Mouse (Mus musculus) midbrain, postnatal 0 days (tissue): ENCODE results near the gene Galnt18. TPM values are rescaled to one million over a fixed set of nuclear protein-coding genes. Genes with fewer than 3 reads are reported as not detected.

Source experiments
- ATAC-seq: fragments of 200-750 bp; cut with Nextera tagmentation; 2 replicates; pipeline ENCODE4 v1.8.0; 2017; ENCODE audit warnings: moderate number of reproducible peaks, mild to moderate bottlenecking, moderate TSS enrichment, moderate library complexity; ENCODE audit not compliant: low FRiP score
- DNase-seq: peaks from one replicate; pipeline ENCODE4 v3.0.0-alpha.2; 2015; ENCODE audit warnings: low spot score
- H3K27ac ChIP-seq: fragments of 300-500 bp; sonication (generic); 2 replicates; pipeline ENCODE4 v1.5.1; 2014; ENCODE audit warnings: low read depth, mild to moderate bottlenecking, low read length, mixed read lengths
- H3K27me3 ChIP-seq: fragments of 300-500 bp; sonication (generic); 2 replicates; pipeline ENCODE4 v1.6.1; 2014; ENCODE audit warnings: low read length, control low read depth, mixed read lengths; ENCODE audit not compliant: insufficient read depth
- H3K36me3 ChIP-seq: fragments of 300-500 bp; sonication (generic); 2 replicates; pipeline ENCODE4 v1.6.1; 2014; ENCODE audit warnings: low read length, control low read depth, mixed read lengths; ENCODE audit not compliant: insufficient read depth
- H3K4me1 ChIP-seq: fragments of 300-500 bp; sonication (generic); 2 replicates; pipeline ENCODE4 v1.6.1; 2014; ENCODE audit warnings: mild to moderate bottlenecking, control low read depth, antibody characterized with exemption, low read length, mixed read lengths; ENCODE audit not compliant: insufficient read depth
- H3K4me2 ChIP-seq: fragments of 300-500 bp; sonication (generic); 2 replicates; pipeline ENCODE4 v1.6.1; 2014; ENCODE audit warnings: low read depth, mild to moderate bottlenecking, low read length, mixed read lengths; ENCODE audit not compliant: poor library complexity, severe bottlenecking
- H3K4me3 ChIP-seq: fragments of 300-500 bp; sonication (generic); 2 replicates; pipeline ENCODE4 v1.5.1; 2014; ENCODE audit warnings: low read depth, mild to moderate bottlenecking, low read length, moderate library complexity
- H3K9ac ChIP-seq: fragments of 300-500 bp; sonication (generic); replicated peaks from 2 replicates; pipeline ENCODE4 v1.6.1; 2014; ENCODE audit warnings: mild to moderate bottlenecking, low read length, moderate library complexity, mixed read lengths; ENCODE audit not compliant: poor library complexity, severe bottlenecking
- H3K9me3 ChIP-seq: fragments of 300-500 bp; sonication (generic); 2 replicates; pipeline ENCODE4 v1.6.1; 2016; ENCODE audit warnings: low read length, control low read depth
- CTCF ChIP-seq: IDR thresholded peaks from 2 replicates; pipeline ENCODE4 v1.5.1; 2016; ENCODE audit warnings: antibody characterized with exemption, mild to moderate bottlenecking
- WGBS: fragments of 180-500 bp; shearing (Covaris S2); extraction: QIAGEN DNeasy Blood & Tissue Kit; methylation state at CpG from one replicate; pipeline ENCODE4 v1.1.7; 2014; 5-methylcytosine and 5-hydroxymethylcytosine counted together
- polyA plus RNA-seq: library from polyadenylated mRNA; unstranded; fragments of >200 nt; fragmentation: Nextera tagmentation; extraction: Ambion mirVana; gene quantifications from 2 replicates; pipeline ENCODE4 v1.2.1, GENCODE M21; 2015
- total RNA-seq: library from RNA; depleted of rRNA; stranded (reverse); fragments of >200 nt; gene quantifications from 2 replicates; pipeline ENCODE4 v1.2.3, GENCODE M21; 2014

Gene Galnt18
- total and polyA plus RNA-seq, 2 experiments from 2014 or later: 18.9 to 25.0 TPM

DNA sequence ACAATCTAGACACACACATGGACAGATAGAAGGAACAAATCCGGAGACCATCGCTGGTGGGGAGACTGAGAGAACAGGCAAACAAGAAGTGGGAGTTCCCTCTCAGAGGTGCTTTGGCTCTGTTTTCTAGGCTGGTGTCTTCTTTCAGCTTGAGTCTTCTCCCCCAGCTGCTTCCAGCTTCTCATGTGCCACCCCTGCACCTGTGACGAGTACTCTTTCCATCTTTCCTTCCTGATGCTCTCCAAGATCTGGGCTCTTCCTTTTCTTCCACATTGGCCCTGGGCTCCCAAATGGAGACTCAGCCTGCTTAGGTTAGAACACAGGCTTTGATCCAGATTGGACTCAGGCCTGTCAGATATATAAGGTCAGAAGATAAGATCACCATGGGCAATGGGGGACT, 12.4 kb upstream of the Galnt18 start:
- Histone ChIP-seq H3K4me1 (0 out of 2 replicates have a peak, but pooled peaks cover 3% of the 10 kb centered on the region), H3K4me2 (no peak overlapping the region), H3K27ac (no peak overlapping the region), H3K9ac (no peak overlapping the region), H3K27me3 (no peaks in the 10 kb centered on the region), H3K9me3 (no peaks in the 10 kb centered on the region), H3K4me3 (no peak overlapping the region), H3K36me3 (no peaks in the 10 kb centered on the region)
- no peak for TF ChIP-seq CTCF
- no peak for DNase-seq
- no peak for ATAC-seq
- WGBS: 86% methylated on average over 3 of the region's 3 CpGs

DNA sequence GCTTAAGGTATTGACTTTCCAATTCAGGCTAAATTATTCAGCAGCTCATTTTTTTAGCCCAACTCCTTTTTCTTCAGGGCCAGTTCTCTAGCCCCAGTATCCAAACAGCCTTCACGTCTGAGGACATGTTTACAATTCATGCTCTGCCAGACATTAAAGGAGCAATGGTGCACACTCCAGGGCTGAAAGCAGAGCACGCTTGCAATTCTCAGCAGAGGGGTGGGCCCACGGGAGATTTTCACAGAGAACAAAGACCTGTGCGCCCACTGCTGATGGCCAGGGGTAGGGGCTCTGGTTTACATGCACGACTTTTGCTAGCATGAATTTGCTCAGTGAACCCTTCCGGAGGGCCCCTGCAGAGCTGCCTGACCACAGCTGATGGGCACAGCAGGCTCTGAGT, 11.6 kb upstream of the Galnt18 start:
- Histone ChIP-seq H3K4me3 (no peak overlapping the region), H3K9me3 (no peaks in the 10 kb centered on the region), H3K27me3 (no peaks in the 10 kb centered on the region), H3K9ac (no peak overlapping the region), H3K4me1 (0 out of 2 replicates have a peak, but pooled peaks cover 3% of the 10 kb centered on the region), H3K36me3 (no peaks in the 10 kb centered on the region), H3K4me2 (no peak overlapping the region), H3K27ac (no peak overlapping the region)
- DNase-seq (no peak), ATAC-seq (no peak)
- WGBS: 29% methylated on average over 6 of the region's 6 CpGs
- TF ChIP-seq CTCF: no peak

DNA sequence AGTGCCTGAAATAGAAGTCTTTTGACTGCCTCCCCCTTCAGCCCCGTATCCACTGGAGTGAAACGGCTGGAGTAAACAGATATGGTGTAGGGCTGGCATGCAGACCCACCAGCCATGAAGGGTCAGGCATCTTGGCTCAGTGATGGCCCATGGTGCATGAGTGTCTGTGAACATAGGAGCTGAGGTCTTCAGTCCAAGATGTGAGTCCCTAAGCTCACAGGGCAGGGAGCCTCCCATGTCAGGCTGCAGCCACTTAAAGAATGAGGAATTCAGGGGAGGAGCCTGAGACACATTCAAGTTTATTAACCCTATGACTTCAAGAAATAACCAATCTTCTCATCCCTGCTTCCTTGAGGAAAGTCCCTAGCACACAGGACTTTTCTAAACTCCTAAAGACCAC, 8.1 kb upstream of the Galnt18 start:
- Histone ChIP-seq H3K4me3 (no peak overlapping the region), H3K9me3 (no peaks in the 10 kb centered on the region), H3K36me3 (no peaks in the 10 kb centered on the region), H3K27me3 (no peaks in the 10 kb centered on the region), H3K4me1 (0 out of 2 replicates have a peak, but pooled peaks cover 3% of the 10 kb centered on the region), H3K4me2 (no peak overlapping the region), H3K27ac (no peak overlapping the region), H3K9ac (no peak overlapping the region)
- no peak for TF ChIP-seq CTCF
- ATAC-seq (no peak), DNase-seq (no peak)
- WGBS: 85% methylated on average over 2 of the region's 2 CpGs

DNA sequence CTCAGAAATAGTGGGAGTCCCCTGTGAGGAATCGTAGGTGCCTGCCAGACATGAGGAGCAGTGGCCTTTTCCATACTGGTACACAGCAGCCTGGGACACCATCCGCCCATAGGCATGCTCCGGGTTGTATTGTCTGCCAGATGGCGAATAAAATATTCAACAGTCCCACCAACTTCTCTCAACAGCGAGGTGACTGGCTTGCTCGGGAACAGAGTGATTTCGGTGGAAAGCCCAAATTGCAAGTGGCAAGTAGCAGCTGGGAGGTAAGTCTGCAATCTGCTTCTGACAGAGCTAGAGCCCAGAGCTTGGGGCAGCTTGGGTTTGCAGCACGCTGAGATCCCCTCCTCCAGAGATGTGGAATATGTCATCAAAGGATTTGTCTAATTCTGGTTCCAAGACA, 5.7 kb upstream of the Galnt18 start:
- Histone ChIP-seq H3K27ac (no peak overlapping the region), H3K36me3 (no peaks in the 10 kb centered on the region), H3K9ac (no peak overlapping the region), H3K27me3 (no peaks in the 10 kb centered on the region), H3K9me3 (no peaks in the 10 kb centered on the region), H3K4me1 (0 out of 2 replicates have a peak, but pooled peaks cover under 1% of the 10 kb centered on the region), H3K4me2 (no peak overlapping the region), H3K4me3 (no peak overlapping the region)
- WGBS: 60% methylated on average over 8 of the region's 8 CpGs
- TF ChIP-seq CTCF: no peak
- DNase-seq: peak; percentile 68
- ATAC-seq: no peak

DNA sequence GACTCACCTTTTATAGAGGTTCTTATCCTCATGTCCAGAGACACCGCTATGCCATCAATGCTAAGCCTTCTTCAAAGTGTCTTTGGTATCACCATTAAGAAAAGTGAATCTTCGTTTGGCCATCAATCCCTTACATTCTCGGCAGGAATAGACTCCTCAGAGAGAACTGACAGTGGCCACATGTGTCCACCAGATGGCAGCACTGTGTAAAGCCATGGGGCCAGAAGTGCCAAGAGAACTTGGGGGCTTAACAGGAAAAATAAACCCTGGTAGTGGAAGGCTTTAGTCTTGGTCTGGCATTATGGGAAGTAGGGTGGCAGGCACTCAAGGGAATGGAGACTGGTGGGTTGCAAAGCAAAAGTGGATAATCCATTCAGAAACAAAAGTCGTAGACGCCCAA, 2.3 kb upstream of the Galnt18 start:
- WGBS: 61% methylated on average over 5 of the region's 5 CpGs
- Histone ChIP-seq H3K4me3 (no peak overlapping the region), H3K27me3 (no peaks in the 10 kb centered on the region), H3K9ac (no peak overlapping the region), H3K27ac (no peak overlapping the region), H3K36me3 (no peaks in the 10 kb centered on the region), H3K9me3 (no peaks in the 10 kb centered on the region), H3K4me1 (peaks cover 9% of the 10 kb centered on the region; the same call in 1 of the 2 replicates), H3K4me2 (no peak overlapping the region)
- peak; percentile 94 for TF ChIP-seq CTCF
- ATAC-seq: no peak
- DNase-seq: peak; percentile 73

DNA sequence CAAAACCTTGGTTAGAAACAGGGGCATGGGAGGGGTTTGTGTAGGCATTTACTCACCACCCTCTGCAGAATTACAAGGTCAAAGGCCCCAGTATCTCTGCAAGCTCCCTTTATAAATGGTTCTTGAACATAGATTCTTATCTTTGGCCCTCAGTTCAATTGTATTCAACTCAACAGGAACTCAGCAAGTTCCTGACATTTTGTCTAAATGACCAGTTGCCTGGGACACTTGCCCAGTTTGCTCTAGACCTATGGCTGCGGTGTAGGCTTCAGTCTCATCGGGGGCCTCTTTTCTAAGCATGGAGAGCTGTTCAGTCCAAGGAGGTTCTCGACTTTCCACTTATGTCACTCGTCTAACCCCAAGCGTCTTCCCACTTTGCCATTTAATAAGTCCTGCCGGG, 1.5 kb upstream of the Galnt18 start:
- no peak overlapping the region for H3K9ac ChIP-seq
- H3K27ac ChIP-seq: no peak overlapping the region
- no peak for DNase-seq
- ATAC-seq: no peak
- WGBS: 98% methylated on average over 6 of the region's 6 CpGs
- H3K4me2 ChIP-seq: no peak overlapping the region
- peaks cover 17% of the 10 kb centered on the region; the same call in 1 of the 2 replicates for H3K4me1 ChIP-seq
- no peak overlapping the region for H3K4me3 ChIP-seq
- TF ChIP-seq CTCF: no peak
- no peaks in the 10 kb centered on the region for H3K27me3 ChIP-seq
- no peaks in the 10 kb centered on the region for H3K9me3 ChIP-seq
- H3K36me3 ChIP-seq: no peaks in the 10 kb centered on the region
